Mouse (Mus musculus) central nervous system, embryonic 18 days (tissue): Measurements from ENCODE around the gene Fam227b. TPM values are rescaled to one million over a fixed set of nuclear protein-coding genes. Genes with fewer than 3 reads are reported as not detected.

Experiments
- polyA plus RNA-seq: library from polyadenylated mRNA; depleted of rRNA; stranded (reverse); fragments of >200 nt; gene quantifications from 2 replicates; pipeline ENCODE4 v1.2.3, GENCODE M21; 2012; rRNA removed

Gene Fam227b
- polyA plus RNA-seq: 0.03 and 0.05 TPM in 2 replicates

GRCm38 (mm10) chr2:126151855-126152571 is at the start of gene Fam227b, which contains the start of gene Dtwd1:
Gene Fam227b (minus strand): TSS chr2:126152004.
Gene Dtwd1 (plus strand): TSS chr2:126152141.

GRCm38 (mm10) chr2:126034379-126035005 is 117.3 kb downstream of the Fam227b start, which contains the start of gene Fgf7:
Gene Fgf7 (plus strand): TSS chr2:126034658.

Other genes with a start within 250 kb of the Fam227b start
- gene Fgf7, start 117.3 kb downstream of the Fam227b start, polyA plus RNA-seq: 1.6 and 2.9 TPM in 2 replicates
- 13.7 and 15.8 TPM in 2 replicates for gene Dtwd1, start 137 bp upstream of the Fam227b start, polyA plus RNA-seq
- not detected in 2 replicates for gene Gm17555, start 63.1 kb upstream of the Fam227b start, polyA plus RNA-seq